Mouse (Mus musculus) midbrain, embryonic 12.5 days (tissue): Measurements from ENCODE around the gene Kpna4. TPM values are rescaled to one million over a fixed set of nuclear protein-coding genes. Genes with fewer than 3 reads are reported as not detected.

ENCODE experiments used
- ATAC-seq: fragments of 200-750 bp; cut with Nextera tagmentation; 2 replicates; pipeline ENCODE4 v1.8.0; 2017; ENCODE audit warnings: low read depth, moderate TSS enrichment, moderate library complexity; ENCODE audit not compliant: low FRiP score
- H3K27ac ChIP-seq: fragments of 300-500 bp; sonication (generic); replicated peaks from 2 replicates; pipeline ENCODE4 v1.5.1; 2016; ENCODE audit warnings: mild to moderate bottlenecking
- H3K27me3 ChIP-seq: fragments of 300-500 bp; sonication (generic); 2 replicates; pipeline ENCODE4 v1.6.1; 2016; ENCODE audit warnings: mild to moderate bottlenecking
- H3K36me3 ChIP-seq: fragments of 300-500 bp; sonication (generic); 2 replicates; pipeline ENCODE4 v1.6.1; 2016
- H3K4me1 ChIP-seq: fragments of 300-500 bp; sonication (generic); 2 replicates; pipeline ENCODE4 v1.6.1; 2016
- H3K4me2 ChIP-seq: fragments of 300-500 bp; sonication (generic); replicated peaks from 2 replicates; pipeline ENCODE4 v1.6.1; 2016; ENCODE audit warnings: mild to moderate bottlenecking, moderate library complexity
- H3K4me3 ChIP-seq: fragments of 300-500 bp; sonication (generic); 2 replicates; pipeline ENCODE4 v1.5.1; 2016; ENCODE audit warnings: mild to moderate bottlenecking
- H3K9ac ChIP-seq: fragments of 300-500 bp; sonication (generic); replicated peaks from 2 replicates; pipeline ENCODE4 v1.6.1; 2016; ENCODE audit warnings: mild to moderate bottlenecking, moderate library complexity
- H3K9me3 ChIP-seq: fragments of 300-500 bp; sonication (generic); 2 replicates; pipeline ENCODE4 v1.6.1; 2016; ENCODE audit warnings: mild to moderate bottlenecking
- WGBS: fragments of 180-500 bp; shearing (Covaris S2); methylation state at CpG from one replicate; pipeline ENCODE4 v1.1.7; 2016; 5-methylcytosine and 5-hydroxymethylcytosine counted together
- polyA plus RNA-seq: library from polyadenylated mRNA; unstranded; fragments of >200 nt; fragmentation: Nextera tagmentation; extraction: Ambion mirVana; gene quantifications from 2 replicates; pipeline ENCODE4 v1.2.1, GENCODE M21; 2016

Gene Kpna4
- polyA plus RNA-seq = 52.4 and 63.1 TPM in 2 replicates

GRCm38 (mm10) chr3:69126509-69127345, at the start of gene Kpna4:
Gene Kpna4 (minus strand): TSS chr3:69127113.
- peak; percentile 98 for ATAC-seq
- H3K9me3 ChIP-seq = no peaks in the 10 kb centered on the region
- peak within 1 kb of the TSS; percentile 93 for H3K9ac ChIP-seq
- no peaks in the 10 kb centered on the region for H3K36me3 ChIP-seq
- under 1% methylated on average over 75 of the region's 107 CpGs for WGBS
- H3K27ac ChIP-seq = peak within 1 kb of the TSS; percentile 94
- peak within 1 kb of the TSS; percentile 97 for H3K4me3 ChIP-seq
- H3K4me1 ChIP-seq = peaks cover 16% of the 10 kb centered on the region
- peak within 1 kb of the TSS; percentile 70 for H3K4me2 ChIP-seq
- no peaks in the 10 kb centered on the region for H3K27me3 ChIP-seq

GRCm38 (mm10) chr3:69175229-69175628, 48.3 kb upstream of the Kpna4 start:
- H3K4me3 ChIP-seq = no peak overlapping the region
- H3K4me2 ChIP-seq = no peak overlapping the region
- 25% methylated on average over 1 of the region's 1 CpGs for WGBS
- H3K27me3 ChIP-seq = no peaks in the 10 kb centered on the region
- ATAC-seq = no peak
- no peak overlapping the region for H3K27ac ChIP-seq
- peaks cover 25% of the 10 kb centered on the region for H3K4me1 ChIP-seq
- H3K9me3 ChIP-seq = no peaks in the 10 kb centered on the region
- no peaks in the 10 kb centered on the region for H3K36me3 ChIP-seq
- H3K9ac ChIP-seq = no peak overlapping the region

GRCm38 (mm10) chr3:69171123-69171522, 44.2 kb upstream of the Kpna4 start:
- no peak for ATAC-seq
- 70% methylated on average over 4 of the region's 4 CpGs for WGBS
- Histone ChIP-seq H3K4me1 (peaks cover 7% of the 10 kb centered on the region; the same call in 1 of the 2 replicates), H3K9ac (no peak overlapping the region), H3K4me2 (no peak overlapping the region), H3K4me3 (no peak overlapping the region), H3K9me3 (no peaks in the 10 kb centered on the region), H3K27me3 (no peaks in the 10 kb centered on the region), H3K36me3 (no peaks in the 10 kb centered on the region), H3K27ac (no peak overlapping the region)

GRCm38 (mm10) chr3:69169796-69170195, 42.9 kb upstream of the Kpna4 start:
- no peak for ATAC-seq
- Histone ChIP-seq H3K27ac (no peak overlapping the region), H3K4me3 (no peak overlapping the region), H3K4me1 (no peaks in the 10 kb centered on the region), H3K36me3 (no peaks in the 10 kb centered on the region), H3K9me3 (no peaks in the 10 kb centered on the region), H3K9ac (no peak overlapping the region), H3K27me3 (no peaks in the 10 kb centered on the region), H3K4me2 (no peak overlapping the region)
- WGBS = 74% methylated on average over 5 of the region's 5 CpGs

DNA sequence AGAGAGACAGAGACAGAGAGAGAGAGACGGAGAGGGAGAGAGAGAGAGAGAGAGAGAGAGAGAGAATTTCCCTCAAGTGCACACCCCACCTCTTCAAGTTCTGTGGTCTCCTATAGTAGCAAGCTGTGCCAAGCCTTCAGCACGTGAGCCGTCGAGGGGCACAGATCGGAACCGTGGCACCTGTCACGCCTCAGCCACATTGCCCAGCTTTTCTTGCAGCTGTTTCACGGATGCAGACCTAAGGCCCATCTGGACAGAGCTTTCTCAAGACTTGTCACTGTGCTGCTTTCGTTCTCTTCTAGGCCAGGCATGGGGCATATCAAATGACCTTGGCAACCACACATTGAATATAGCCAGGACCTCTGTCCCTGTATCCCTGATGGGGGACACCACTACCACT, 41.8 kb upstream of the Kpna4 start:
- Histone ChIP-seq H3K36me3 (no peaks in the 10 kb centered on the region), H3K27me3 (no peaks in the 10 kb centered on the region), H3K9ac (no peak overlapping the region), H3K4me2 (no peak overlapping the region), H3K27ac (no peak overlapping the region), H3K9me3 (no peaks in the 10 kb centered on the region), H3K4me1 (no peaks in the 10 kb centered on the region), H3K4me3 (no peak overlapping the region)
- 89% methylated on average over 9 of the region's 9 CpGs for WGBS
- ATAC-seq = no peak

DNA sequence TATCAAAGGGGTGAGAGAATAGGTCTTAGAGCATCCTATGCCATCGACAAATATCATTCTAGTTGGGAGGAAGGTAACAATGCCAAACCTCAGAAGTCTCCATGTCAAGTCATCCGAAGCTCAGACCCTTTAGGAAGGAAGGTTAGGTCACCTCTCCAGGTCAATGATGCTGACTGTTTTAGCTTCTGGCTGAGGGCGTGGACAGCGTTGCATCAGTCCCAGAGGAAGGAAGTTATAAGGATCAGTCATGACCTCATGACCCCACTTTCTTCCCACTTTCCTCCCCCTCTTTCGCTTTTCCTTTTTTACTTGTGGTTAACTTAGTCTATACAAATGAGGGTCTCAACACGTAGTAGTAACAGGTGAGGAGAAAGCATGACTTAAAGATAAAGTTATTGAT, 36.1 kb upstream of the Kpna4 start:
- 81% methylated on average over 6 of the region's 6 CpGs for WGBS
- H3K4me1 ChIP-seq = no peaks in the 10 kb centered on the region
- H3K9me3 ChIP-seq = no peaks in the 10 kb centered on the region
- no peaks in the 10 kb centered on the region for H3K27me3 ChIP-seq
- H3K4me2 ChIP-seq = no peak overlapping the region
- no peak for ATAC-seq
- no peak overlapping the region for H3K4me3 ChIP-seq
- H3K27ac ChIP-seq = no peak overlapping the region
- no peaks in the 10 kb centered on the region for H3K36me3 ChIP-seq
- no peak overlapping the region for H3K9ac ChIP-seq

DNA sequence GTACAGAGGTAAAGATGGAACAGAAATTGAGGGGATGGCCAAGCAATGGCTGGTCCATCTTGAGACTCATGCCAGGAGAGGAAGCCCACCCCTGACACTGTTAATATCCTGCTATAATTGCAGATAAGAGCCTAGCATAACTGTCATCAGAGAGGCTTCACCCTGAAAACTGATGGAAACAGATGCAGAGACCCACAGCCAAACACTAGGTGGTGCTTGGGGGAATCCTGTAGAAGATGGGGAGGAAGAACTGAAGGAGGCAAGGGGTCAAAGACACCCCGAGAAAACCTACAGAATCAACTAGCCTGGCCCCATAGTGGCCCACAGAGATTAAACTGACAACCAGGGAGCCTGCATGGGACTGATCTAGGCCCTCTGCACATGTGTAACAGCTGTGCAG, 33.5 kb upstream of the Kpna4 start:
- H3K4me1 ChIP-seq = no peaks in the 10 kb centered on the region
- no peak overlapping the region for H3K27ac ChIP-seq
- H3K9me3 ChIP-seq = no peaks in the 10 kb centered on the region
- H3K36me3 ChIP-seq = no peaks in the 10 kb centered on the region
- 75% methylated on average over 1 of the region's 1 CpGs for WGBS
- ATAC-seq = no peak
- H3K9ac ChIP-seq = no peak overlapping the region
- H3K4me3 ChIP-seq = no peak overlapping the region
- H3K4me2 ChIP-seq = no peak overlapping the region
- no peaks in the 10 kb centered on the region for H3K27me3 ChIP-seq

- Histone ChIP-seq H3K27me3 (no peaks in the 10 kb centered on the region), H3K27ac (no peak overlapping the region), H3K4me3 (no peak overlapping the region), H3K4me1 (no peaks in the 10 kb centered on the region), H3K9ac (no peak overlapping the region), H3K9me3 (no peaks in the 10 kb centered on the region), H3K4me2 (no peak overlapping the region), H3K36me3 (no peaks in the 10 kb centered on the region)
- no peak for ATAC-seq
- WGBS = 78% methylated on average over 2 of the region's 2 CpGs
These were observed 32.6 kb upstream of the Kpna4 start for GRCm38 (mm10) chr3:69159501-69159900.

DNA sequence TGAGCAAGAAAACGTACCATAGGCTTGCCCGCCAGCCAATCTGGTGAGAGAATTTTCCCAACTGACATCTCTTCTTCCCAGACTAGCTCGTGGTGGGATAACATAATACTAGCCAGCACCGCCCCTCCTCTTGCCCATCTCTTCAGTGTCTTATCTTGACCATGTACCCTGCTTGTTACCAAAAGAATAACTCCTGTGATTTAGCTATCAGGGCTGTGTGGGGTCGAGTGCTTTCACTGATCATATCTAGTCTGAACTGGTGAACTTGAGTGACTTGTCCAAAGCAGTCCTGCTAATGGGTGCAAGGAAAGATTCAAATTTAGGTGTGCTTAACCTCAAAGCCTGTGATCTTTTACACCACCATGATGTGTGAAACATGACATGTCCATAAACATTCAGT, 31.0 kb upstream of the Kpna4 start:
- Histone ChIP-seq H3K36me3 (no peaks in the 10 kb centered on the region), H3K4me2 (no peak overlapping the region), H3K4me1 (no peaks in the 10 kb centered on the region), H3K27me3 (no peaks in the 10 kb centered on the region), H3K27ac (no peak overlapping the region), H3K9ac (no peak overlapping the region), H3K4me3 (no peak overlapping the region), H3K9me3 (no peaks in the 10 kb centered on the region)
- ATAC-seq = no peak
- 82% methylated on average over 5 of the region's 5 CpGs for WGBS

DNA sequence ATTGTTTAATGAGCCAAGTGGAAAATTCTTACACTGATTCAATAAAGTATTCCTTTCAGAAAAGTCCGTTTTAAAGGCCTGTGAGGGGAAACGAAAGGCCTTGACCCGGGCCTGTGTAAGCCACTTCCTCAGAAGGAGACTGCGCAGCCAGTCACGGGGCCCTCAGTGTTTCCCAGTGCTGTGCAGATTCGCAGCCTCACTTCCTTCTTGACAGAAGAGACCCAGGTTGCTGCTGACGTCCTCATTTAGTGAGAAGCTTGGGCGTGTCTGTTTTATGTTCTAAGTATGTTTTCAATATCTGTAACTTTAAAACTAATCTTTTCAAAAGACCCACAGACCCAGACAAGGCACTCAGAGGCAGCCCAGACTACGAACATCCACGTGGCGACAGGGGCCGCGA, 29.6 kb upstream of the Kpna4 start:
- no peak overlapping the region for H3K4me3 ChIP-seq
- ATAC-seq = no peak
- WGBS = 90% methylated on average over 13 of the region's 13 CpGs
- no peaks in the 10 kb centered on the region for H3K9me3 ChIP-seq
- no peaks in the 10 kb centered on the region for H3K4me1 ChIP-seq
- no peak overlapping the region for H3K4me2 ChIP-seq
- no peaks in the 10 kb centered on the region for H3K36me3 ChIP-seq
- H3K9ac ChIP-seq = no peak overlapping the region
- no peak overlapping the region for H3K27ac ChIP-seq
- no peaks in the 10 kb centered on the region for H3K27me3 ChIP-seq

DNA sequence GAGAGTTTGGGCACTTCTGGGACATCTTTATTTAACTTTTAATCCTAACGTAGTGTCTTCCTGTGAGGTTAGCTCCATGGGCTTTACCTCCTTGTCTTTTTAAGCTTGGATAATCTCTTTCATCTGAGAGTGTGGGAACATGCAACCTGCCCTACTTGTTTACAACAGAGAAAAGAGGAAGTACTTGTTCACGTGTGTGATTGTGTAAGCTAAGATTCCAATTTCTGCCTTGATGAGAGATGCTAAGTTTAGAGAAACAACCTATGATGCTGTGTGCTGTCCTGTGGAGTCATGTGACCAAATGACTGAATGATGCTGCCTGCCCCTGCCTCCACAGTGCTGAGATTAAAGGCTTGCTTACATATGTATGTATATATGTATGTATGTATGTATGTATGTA, 27.8 kb upstream of the Kpna4 start:
- no peak overlapping the region for H3K27ac ChIP-seq
- H3K4me1 ChIP-seq = no peaks in the 10 kb centered on the region
- ATAC-seq = no peak
- WGBS = 74% methylated on average over 2 of the region's 2 CpGs
- H3K4me3 ChIP-seq = no peak overlapping the region
- H3K36me3 ChIP-seq = no peaks in the 10 kb centered on the region
- no peak overlapping the region for H3K9ac ChIP-seq
- H3K27me3 ChIP-seq = no peaks in the 10 kb centered on the region
- no peaks in the 10 kb centered on the region for H3K9me3 ChIP-seq
- H3K4me2 ChIP-seq = no peak overlapping the region

DNA sequence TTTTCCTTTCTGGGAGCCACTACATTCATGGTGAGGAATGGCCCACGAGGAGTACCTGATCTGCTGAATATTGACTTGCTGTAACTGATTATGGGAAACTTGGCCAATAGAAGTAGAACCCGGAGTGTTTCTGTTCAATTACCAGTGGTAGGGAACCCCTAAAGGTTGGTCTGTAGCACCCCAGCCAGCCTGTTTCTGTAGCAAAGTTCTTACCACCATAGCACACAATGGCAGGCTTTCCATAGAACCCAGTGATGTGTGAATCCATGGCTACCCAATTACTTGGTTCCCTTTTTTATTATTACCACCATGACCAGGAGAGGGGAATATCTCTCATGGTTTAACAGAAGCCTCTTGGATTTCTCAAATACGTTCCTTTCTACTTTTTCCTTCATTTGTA, 24.0 kb upstream of the Kpna4 start:
- Histone ChIP-seq H3K4me3 (no peak overlapping the region), H3K27ac (no peak overlapping the region)

More for the DNA sequence above, 24.0 kb upstream of the Kpna4 start:
- no peak overlapping the region for H3K9ac ChIP-seq
- H3K36me3 ChIP-seq = no peaks in the 10 kb centered on the region
- no peaks in the 10 kb centered on the region for H3K27me3 ChIP-seq
- no peak for ATAC-seq
- no peaks in the 10 kb centered on the region for H3K9me3 ChIP-seq
- H3K4me2 ChIP-seq = no peak overlapping the region
- 81% methylated on average over 3 of the region's 3 CpGs for WGBS
- no peaks in the 10 kb centered on the region for H3K4me1 ChIP-seq
